Mouse (Mus musculus) MEL (cell line): ENCODE results near the gene Chdh. TPM values are rescaled to one million over a fixed set of nuclear protein-coding genes. Genes with fewer than 3 reads are reported as not detected.

Experiments used
- DNase-seq: peaks from one replicate; pipeline ENCODE4 v3.0.0; 2011; ENCODE audit warnings: low read depth, low spot score
- H3K27ac ChIP-seq: 2 replicates; pipeline ENCODE4 v1.5.1; 2012; ENCODE audit warnings: low read depth, mild to moderate bottlenecking, control low read depth, low read length, moderate library complexity; ENCODE audit not compliant: control insufficient read depth
- H3K27me3 ChIP-seq, 2 experiments: fragments of 150-350 bp in 1 of 2; sonication (generic) in 1 of 2; 2 replicates each; pipeline ENCODE4 v1.6.1; 2012; ENCODE audit warnings: low read length in 2 of 2, mild to moderate bottlenecking in 2 of 2, improper control_type of control experiment in 1 of 2, moderate library complexity in 1 of 2; ENCODE audit not compliant: insufficient read depth in 2 of 2, control insufficient read depth in 1 of 2
- H3K36me3 ChIP-seq, 2 experiments: 2 replicates each; pipeline ENCODE4 v1.6.1; 2012 to 2014; ENCODE audit warnings: low read length in 2 of 2, improper control_type of control experiment in 1 of 2, inconsistent platforms in 1 of 2, mild to moderate bottlenecking in 1 of 2; ENCODE audit not compliant: insufficient read depth in 2 of 2, control insufficient read depth in 1 of 2
- H3K4me1 ChIP-seq, 2 experiments: fragments of 150-350 bp in 1 of 2; sonication (generic) in 1 of 2; 2 replicates each; pipeline ENCODE4 v1.6.1; 2012; ENCODE audit warnings: low read length in 2 of 2, improper control_type of control experiment in 1 of 2, mild to moderate bottlenecking in 1 of 2; ENCODE audit not compliant: insufficient read depth in 2 of 2, control insufficient read depth in 1 of 2
- H3K4me3 ChIP-seq, 2 experiments: fragments of 150-350 bp in 1 of 2; sonication (generic) in 1 of 2; 2 replicates each; pipeline ENCODE4 v1.5.1; 2012; ENCODE audit warnings: low read depth in 2 of 2, low read length in 2 of 2, mild to moderate bottlenecking in 2 of 2, moderate library complexity in 2 of 2, control low read depth in 1 of 2, improper control_type of control experiment in 1 of 2; ENCODE audit not compliant: control insufficient read depth in 1 of 2, insufficient read depth in 1 of 2
- H3K79me2 ChIP-seq: 2 replicates; pipeline ENCODE4 v1.6.1; 2012; ENCODE audit warnings: mild to moderate bottlenecking, low read length, moderate library complexity; ENCODE audit not compliant: control insufficient read depth, poor library complexity, insufficient read depth
- H3K9ac ChIP-seq: 2 replicates; pipeline ENCODE4 v1.6.1; 2012; ENCODE audit warnings: low read depth, mild to moderate bottlenecking, control low read depth, low read length, moderate library complexity; ENCODE audit not compliant: control insufficient read depth, poor library complexity, severe bottlenecking
- H3K9me3 ChIP-seq: fragments of 150-350 bp; sonication (generic); replicated peaks from 2 replicates; pipeline ENCODE4 v1.6.1; 2012; ENCODE audit warnings: mild to moderate bottlenecking, low read length, improper control_type of control experiment, moderate library complexity; ENCODE audit not compliant: insufficient read depth
- BHLHE40 ChIP-seq: IDR thresholded peaks from 2 replicates; pipeline ENCODE4 v1.6.1; 2012; ENCODE audit warnings: low read depth, mild to moderate bottlenecking, inconsistent platforms, low read length, improper control_type of control experiment, borderline replicate concordance
- CTCF ChIP-seq, 3 experiments: IDR thresholded peaks in 2 of 3; conservative IDR thresholded peaks in 1 of 3; 2 replicates each; pipeline ENCODE4 v1.5.1; 2011 to 2012; ENCODE audit warnings: low read length in 3 of 3, low read depth in 2 of 3, mild to moderate bottlenecking in 2 of 3, improper control_type of control experiment in 1 of 3, inconsistent platforms in 1 of 3, mixed read lengths in 1 of 3, moderate library complexity in 1 of 3; ENCODE audit not compliant: control insufficient read depth in 1 of 3, insufficient read depth in 1 of 3, poor library complexity in 1 of 3, severe bottlenecking in 1 of 3
- EP300 ChIP-seq, 2 experiments: IDR thresholded peaks; 2 replicates each; pipeline ENCODE4 v1.6.1; 2011; ENCODE audit warnings: improper control_type of control experiment in 2 of 2, low read length in 2 of 2, low read depth in 1 of 2, mild to moderate bottlenecking in 1 of 2
- ETS1 ChIP-seq: IDR thresholded peaks from 2 replicates; pipeline ENCODE4 v1.6.1; 2012; ENCODE audit warnings: low read depth, mild to moderate bottlenecking, inconsistent platforms, low read length, improper control_type of control experiment, moderate library complexity
- GABPA ChIP-seq: IDR thresholded peaks from 2 replicates; pipeline ENCODE4 v1.6.1; 2012; ENCODE audit warnings: low read depth, mild to moderate bottlenecking, inconsistent platforms, low read length, improper control_type of control experiment, moderate library complexity
- GATA1 ChIP-seq: IDR thresholded peaks from 2 replicates; pipeline ENCODE4 v1.6.1; 2011; ENCODE audit warnings: low read depth, low read length, improper control_type of control experiment
- JUND ChIP-seq: IDR thresholded peaks from 2 replicates; pipeline ENCODE4 v1.6.1; 2011; ENCODE audit warnings: low read depth, mild to moderate bottlenecking, improper control_type of control experiment, low read length
- KAT2A ChIP-seq: conservative IDR thresholded peaks from 2 replicates; pipeline ENCODE4 v1.6.1; 2012; ENCODE audit warnings: low read depth, low read length, improper control_type of control experiment, inconsistent platforms
- MEF2A ChIP-seq: IDR thresholded peaks from 2 replicates; pipeline ENCODE4 v1.6.1; 2014; ENCODE audit warnings: low read depth, mild to moderate bottlenecking, inconsistent platforms, low read length, improper control_type of control experiment; ENCODE audit not compliant: poor library complexity, insufficient replicate concordance, severe bottlenecking; ENCODE audit errors: extremely low read depth
- MXI1 ChIP-seq: IDR thresholded peaks from 2 replicates; pipeline ENCODE4 v1.6.1; 2011; ENCODE audit warnings: mild to moderate bottlenecking, low read depth, low read length, improper control_type of control experiment
- MYB ChIP-seq: IDR thresholded peaks from 2 replicates; pipeline ENCODE4 v1.6.1; 2011; ENCODE audit warnings: mild to moderate bottlenecking, low read depth, low read length, improper control_type of control experiment
- MYC ChIP-seq: IDR thresholded peaks from 2 replicates; pipeline ENCODE4 v1.6.1; 2011; ENCODE audit warnings: low read depth, mild to moderate bottlenecking, low read length, improper control_type of control experiment, moderate library complexity
- NELFE ChIP-seq: IDR thresholded peaks from 2 replicates; pipeline ENCODE4 v1.6.1; 2011; ENCODE audit warnings: low read depth, low read length, improper control_type of control experiment
- NRF1 ChIP-seq: IDR thresholded peaks from 2 replicates; pipeline ENCODE4 v1.6.1; 2014; ENCODE audit warnings: low read depth, mild to moderate bottlenecking, inconsistent platforms, low read length, improper control_type of control experiment, moderate library complexity; ENCODE audit not compliant: poor library complexity, insufficient read depth, severe bottlenecking
- POLR2AphosphoS5 ChIP-seq: IDR thresholded peaks from 2 replicates; pipeline ENCODE4 v1.6.1; 2012; ENCODE audit warnings: low read depth, borderline replicate concordance, mild to moderate bottlenecking, inconsistent platforms, low read length, moderate library complexity, mixed read lengths
- RAD21 ChIP-seq: IDR thresholded peaks from 2 replicates; pipeline ENCODE4 v1.6.1; 2011; ENCODE audit warnings: mild to moderate bottlenecking, low read depth, low read length, improper control_type of control experiment
- RCOR1 ChIP-seq: IDR thresholded peaks from 2 replicates; pipeline ENCODE4 v1.6.1; 2012; ENCODE audit warnings: low read depth, mild to moderate bottlenecking, inconsistent platforms, low read length, improper control_type of control experiment
- SMC3 ChIP-seq: IDR thresholded peaks from 2 replicates; pipeline ENCODE4 v1.6.1; 2011; ENCODE audit warnings: low read depth, low read length, improper control_type of control experiment
- TCF12 ChIP-seq: IDR thresholded peaks from 2 replicates; pipeline ENCODE4 v1.6.1; 2014; ENCODE audit warnings: low read depth, mild to moderate bottlenecking, inconsistent platforms, low read length, improper control_type of control experiment, moderate library complexity
- UBTF ChIP-seq: IDR thresholded peaks from 2 replicates; pipeline ENCODE4 v1.6.1; 2012; ENCODE audit warnings: low read depth, mild to moderate bottlenecking, inconsistent platforms, low read length, improper control_type of control experiment, moderate library complexity, borderline replicate concordance; ENCODE audit not compliant: insufficient read depth
- ZC3H11A ChIP-seq: IDR thresholded peaks from 2 replicates; pipeline ENCODE4 v1.6.1; 2012; ENCODE audit warnings: low read depth, mild to moderate bottlenecking, inconsistent platforms, low read length, improper control_type of control experiment
- ZKSCAN1 ChIP-seq: IDR thresholded peaks from 2 replicates; pipeline ENCODE4 v1.6.1; 2012; ENCODE audit warnings: low read depth, mild to moderate bottlenecking, inconsistent platforms, low read length, improper control_type of control experiment, moderate library complexity
- polyA plus RNA-seq, 2 experiments: library from polyadenylated mRNA; stranded (reverse) in 1 of 2; unstranded in 1 of 2; fragments of >175 nt in 1 of 2; fragments of >200 nt in 1 of 2; gene quantifications; 2 replicates each; pipeline versions ENCODE4 v1.2.1 to v1.2.4; 2012; ENCODE audit warnings: low replicate concordance in 2 of 2, low read depth in 1 of 2; ENCODE audit not compliant: insufficient read length in 2 of 2, insufficient read depth in 1 of 2, missing spikeins in 1 of 2
- total RNA-seq: library from RNA; depleted of rRNA; stranded (reverse); fragments of 300-350 nt; gene quantifications from 2 replicates; pipeline ENCODE4 v1.2.3, GENCODE M21; 2012

Gene Chdh
- total and polyA plus RNA-seq, 3 experiments, result not detected

DNA sequence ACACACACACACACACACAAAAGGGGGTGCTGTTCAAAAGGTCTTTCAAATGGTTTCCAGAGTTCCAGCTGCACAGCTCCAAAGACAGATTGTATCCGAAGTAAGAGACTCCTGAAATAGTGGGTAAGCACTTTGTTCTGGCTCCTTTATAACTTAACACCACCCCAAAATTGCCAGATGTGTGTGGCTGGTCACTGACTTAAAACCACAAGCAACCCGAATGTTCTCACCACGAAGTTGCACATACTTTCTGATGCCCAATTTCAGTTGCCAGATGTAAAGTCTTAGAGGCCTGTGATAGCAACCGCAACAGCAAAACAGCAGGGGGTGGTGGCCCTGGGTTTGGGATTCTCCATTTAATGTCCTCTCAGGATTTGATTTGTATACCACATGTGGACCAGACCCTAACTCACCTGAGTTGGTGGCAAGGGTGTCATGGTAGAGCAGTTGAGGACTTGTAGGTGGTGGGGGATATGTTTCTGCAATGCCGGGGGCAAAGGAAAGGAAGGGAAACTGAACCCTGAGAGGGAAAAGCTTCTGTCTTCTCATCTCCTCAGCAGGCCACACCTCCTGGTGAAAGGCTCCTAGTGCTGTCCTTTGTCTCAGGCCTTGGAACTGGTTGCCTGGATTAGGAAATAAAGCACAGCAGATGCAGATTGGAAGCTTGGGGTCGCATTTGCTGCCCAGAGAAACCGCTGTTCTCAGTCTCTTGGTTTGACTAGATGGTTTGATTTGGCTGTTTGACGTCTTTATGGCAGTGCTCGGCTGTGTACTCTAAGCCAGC, 11.2 kb downstream of the Chdh start:
- no peak overlapping the region for H3K9ac ChIP-seq
- peaks cover 0 to 6% of the 10 kb centered on the region in 2 experiments; a peak in 2 of 4 replicates for H3K36me3 ChIP-seq
- no peaks in the 10 kb centered on the region; a peak in 1 of 4 replicates for H3K27me3 ChIP-seq
- H3K9me3 ChIP-seq, result no peaks in the 10 kb centered on the region
- H3K4me3 ChIP-seq, result no peak overlapping the region
- no peak for DNase-seq
- no peaks in the 10 kb centered on the region for H3K79me2 ChIP-seq
- no peak overlapping the region for H3K27ac ChIP-seq
- peaks cover under 1 to 4% of the 10 kb centered on the region in 2 experiments; a peak in 3 of 4 replicates for H3K4me1 ChIP-seq
- TF ChIP-seq RAD21, result no peak
- no peak for TF ChIP-seq ZC3H11A
- no peak for TF ChIP-seq CTCF (IDR thresholded peaks at IDR 0.05 in 2 of 3, conservative IDR thresholded peaks at IDR 0.05 in 1 of 3; ENCODE audit: control insufficient read depth in 1 of 3, insufficient read depth in 1 of 3, low read depth in 2 of 3, low read length in 3 of 3, poor library complexity in 1 of 3, severe bottlenecking in 1 of 3)
- no peak for TF ChIP-seq ETS1
- no peak for TF ChIP-seq MYC
- TF ChIP-seq MYB, result no peak
- TF ChIP-seq JUND, result no peak
- TF ChIP-seq GABPA, result no peak
- TF ChIP-seq, all 39 proteins: peak for 0

DNA sequence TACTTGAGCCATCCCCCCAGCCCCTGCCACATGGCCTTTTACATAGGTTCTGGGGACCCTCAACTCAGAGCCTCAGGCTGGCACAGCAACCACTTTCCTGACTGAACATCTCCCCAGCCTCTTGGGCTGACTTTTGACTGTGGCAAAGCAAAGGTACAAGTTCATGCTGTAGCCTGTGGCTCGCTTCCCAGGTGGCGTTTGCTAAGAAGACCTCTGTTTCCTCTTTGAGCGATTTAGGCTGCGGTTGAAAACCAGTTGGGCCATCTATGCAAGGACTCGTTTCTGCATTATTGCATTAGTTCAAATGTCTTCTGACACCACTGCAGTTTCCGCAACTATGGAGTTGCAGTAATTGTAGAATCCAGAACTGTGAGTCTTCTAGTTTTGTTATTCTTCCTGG, 13.6 kb downstream of the Chdh start:
- H3K4me1 ChIP-seq, result peaks cover 3 to 6% of the 10 kb centered on the region in 2 experiments; a peak in 3 of 4 replicates
- TF ChIP-seq SMC3, result no peak
- TF ChIP-seq KAT2A, result no peak
- TF ChIP-seq EP300 (IDR thresholded peaks at IDR 0.05; ENCODE audit: low read depth in 1 of 2, low read length in 2 of 2), result no peak
- TF ChIP-seq GATA1, result no peak
- H3K27ac ChIP-seq, result no peak overlapping the region
- no peak overlapping the region for H3K9ac ChIP-seq
- H3K79me2 ChIP-seq, result no peaks in the 10 kb centered on the region
- no peaks in the 10 kb centered on the region for H3K27me3 ChIP-seq
- peaks cover 0 to 6% of the 10 kb centered on the region in 2 experiments; a peak in 2 of 4 replicates for H3K36me3 ChIP-seq
- H3K4me3 ChIP-seq, result no peak overlapping the region
- no peak for DNase-seq
- no peaks in the 10 kb centered on the region for H3K9me3 ChIP-seq

DNA sequence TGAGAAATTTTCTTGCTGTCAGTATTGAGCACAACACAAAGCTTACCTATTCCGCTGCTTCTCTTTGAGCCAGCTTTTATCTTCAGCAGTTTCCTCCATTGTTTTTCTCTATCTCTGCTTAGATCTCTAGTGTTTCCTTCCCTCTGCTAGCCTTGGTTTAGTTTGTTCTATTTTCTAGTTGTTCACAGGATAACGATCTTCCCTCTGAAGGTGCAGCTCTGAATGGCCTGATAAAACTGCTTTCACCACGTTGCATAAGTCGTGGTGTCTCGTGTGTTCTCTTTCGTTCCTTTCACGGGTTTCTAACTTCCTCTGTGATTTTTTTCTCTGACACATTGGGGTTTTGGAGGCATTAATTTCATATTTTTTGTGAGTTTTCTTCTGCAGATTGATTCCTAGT, 15.6 kb downstream of the Chdh start:
- H3K79me2 ChIP-seq, result no peaks in the 10 kb centered on the region
- TF ChIP-seq RAD21, result no peak
- no peak for TF ChIP-seq MYC
- TF ChIP-seq KAT2A, result no peak; the same call in 1 of the 2 replicates
- TF ChIP-seq TCF12, result peak; percentile 70; the same call in 1 of the 2 replicates
- TF ChIP-seq GATA1, result peak; percentile 66
- peak; percentile 40 to 68; a peak in 3 of 4 replicates for TF ChIP-seq EP300 (IDR thresholded peaks at IDR 0.05; ENCODE audit: low read depth in 1 of 2, low read length in 2 of 2)
- TF ChIP-seq RCOR1, result peak; percentile 58; the same call in 1 of the 2 replicates
- no peak for TF ChIP-seq MEF2A
- no peak for TF ChIP-seq POLR2AphosphoS5
- TF ChIP-seq MXI1, result peak; percentile 42; the same call in 1 of the 2 replicates
- no peak for TF ChIP-seq NRF1
- no peak for TF ChIP-seq MYB
- no peak for TF ChIP-seq UBTF
- no peak for TF ChIP-seq NELFE
- TF ChIP-seq BHLHE40, result 0 out of 2 replicates have a peak, but pooled peaks have one; percentile 20
- no peak for TF ChIP-seq ZKSCAN1
- no peak overlapping the region for H3K9ac ChIP-seq
- peaks cover 0 to 6% of the 10 kb centered on the region in 2 experiments; a peak in 2 of 4 replicates for H3K36me3 ChIP-seq
- H3K4me1 ChIP-seq, result peaks cover 3 to 6% of the 10 kb centered on the region in 2 experiments; a peak in 3 of 4 replicates
- peak; percentile 46 for DNase-seq
- H3K27me3 ChIP-seq, result no peaks in the 10 kb centered on the region
- H3K4me3 ChIP-seq, result peak overlapping the region in 1 of 2 experiments; percentile 58; a peak in 1 of 4 replicates
- no peaks in the 10 kb centered on the region for H3K9me3 ChIP-seq
- H3K27ac ChIP-seq, result no peak overlapping the region; the same call in 1 of the 2 replicates
